Comparison of ENCODE assay signal across 29 mouse cellular contexts in the genomic region with DNA sequence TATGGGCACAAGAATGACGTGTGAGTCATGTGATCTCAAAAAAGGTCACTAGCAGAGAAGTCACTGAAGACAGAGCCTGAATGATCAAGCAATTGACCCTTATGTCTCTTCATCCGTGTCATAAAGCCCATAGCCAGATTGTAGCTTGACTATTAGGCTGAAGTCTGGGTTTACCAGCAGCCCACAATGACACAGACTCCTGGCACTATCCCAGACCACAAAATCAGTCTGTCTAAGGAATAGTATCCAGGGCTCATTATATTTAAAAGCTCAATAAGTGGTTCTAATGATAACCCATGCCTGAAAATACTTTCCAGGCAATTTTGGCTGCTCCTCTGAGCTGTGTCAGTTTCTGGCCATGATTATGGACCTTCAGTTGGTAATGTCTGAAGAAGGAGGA.
"Had no signal": no experiment of that assay in that cellular context is flagged by ENCODE, and none has a peak within 500 bp of the region (broad histone marks: within the 10 kb centered on the region; RNA-seq: fewer than 3 reads in every experiment).

No protein-coding gene starts in this region.

- H3K27me3 ChIP-seq: heart, embryonic 12.5 days; hindbrain, embryonic 12.5 days; intestine, embryonic 15.5 days; kidney, embryonic 15.5 days; limb, embryonic 12.5 days; liver, embryonic 13.5 days; liver, embryonic 15.5 days had no signal

- H3K4me3 ChIP-seq: heart, adult 2 months; heart, embryonic 10.5 days; heart, embryonic 12.5 days; hindbrain, embryonic 10.5 days; hindbrain, embryonic 12.5 days; intestine, embryonic 15.5 days; kidney, embryonic 15.5 days; layer of hippocampus, adult 2 months; left cerebral cortex, adult 2 months; limb, embryonic 10.5 days; limb, embryonic 12.5 days; liver, embryonic 13.5 days; liver, embryonic 15.5 days had no signal

- H3K27ac ChIP-seq: heart, adult 2 months; heart, embryonic 10.5 days; hindbrain, embryonic 10.5 days; hindbrain, embryonic 12.5 days; hindbrain, embryonic 14.5 days; intestine, embryonic 15.5 days; kidney, embryonic 15.5 days; kidney, postnatal 0 days; layer of hippocampus, adult 2 months; left cerebral cortex, adult 2 months; limb, embryonic 10.5 days; limb, embryonic 12.5 days; liver, embryonic 13.5 days; liver, embryonic 15.5 days had no signal

- ATAC-seq: hindbrain, embryonic 16.5 days; inflammation-experienced regulatory T-cells, adult 6 months; intestine, embryonic 15.5 days; intestine, postnatal 0 days; liver, postnatal 0 days had no signal

- H3K36me3 ChIP-seq: heart, embryonic 10.5 days; heart, embryonic 12.5 days; hindbrain, embryonic 10.5 days; hindbrain, embryonic 12.5 days; intestine, embryonic 15.5 days; kidney, embryonic 15.5 days; limb, embryonic 10.5 days; limb, embryonic 12.5 days; liver, embryonic 13.5 days; liver, embryonic 15.5 days had no signal

- DNase-seq: gastrocnemius, postnatal 14 days; gastrocnemius, postnatal 36 days; heart, adult 11 months; heart, adult 2 months; heart, postnatal 10 days; heart, postnatal 4 days; kidney, adult 18-20 months; kidney, postnatal 25 days; kidney, postnatal 4 days; liver; liver, embryonic 13.5 days; liver, postnatal 0 days had no signal

- H3K4me2 ChIP-seq: heart, embryonic 12.5 days; hindbrain, embryonic 12.5 days; hindbrain, embryonic 14.5 days; intestine, embryonic 15.5 days; kidney, embryonic 15.5 days; limb, embryonic 12.5 days; liver, embryonic 11.5 days; liver, embryonic 13.5 days; liver, embryonic 15.5 days had no signal

- H3K9ac ChIP-seq: heart, embryonic 12.5 days; hindbrain, embryonic 12.5 days; hindbrain, embryonic 14.5 days; intestine, embryonic 15.5 days; kidney, embryonic 15.5 days; limb, embryonic 12.5 days; liver, embryonic 13.5 days; liver, embryonic 15.5 days; liver, postnatal 0 days had no signal

- H3K9me3 ChIP-seq: heart, embryonic 10.5 days; heart, embryonic 12.5 days; hindbrain, embryonic 10.5 days; hindbrain, embryonic 12.5 days; intestine, embryonic 15.5 days; kidney, embryonic 15.5 days; limb, embryonic 10.5 days; limb, embryonic 12.5 days; liver, embryonic 13.5 days; liver, embryonic 15.5 days had no signal

- H3K4me1 ChIP-seq: heart, embryonic 10.5 days; heart, embryonic 12.5 days; hindbrain, embryonic 10.5 days; hindbrain, embryonic 12.5 days; intestine, embryonic 15.5 days; kidney, embryonic 15.5 days; limb, embryonic 10.5 days; limb, embryonic 12.5 days; liver, embryonic 13.5 days; liver, embryonic 15.5 days had no signal
